Mouse (Mus musculus): Measurements from ENCODE around the gene Nrxn2.

DNA sequence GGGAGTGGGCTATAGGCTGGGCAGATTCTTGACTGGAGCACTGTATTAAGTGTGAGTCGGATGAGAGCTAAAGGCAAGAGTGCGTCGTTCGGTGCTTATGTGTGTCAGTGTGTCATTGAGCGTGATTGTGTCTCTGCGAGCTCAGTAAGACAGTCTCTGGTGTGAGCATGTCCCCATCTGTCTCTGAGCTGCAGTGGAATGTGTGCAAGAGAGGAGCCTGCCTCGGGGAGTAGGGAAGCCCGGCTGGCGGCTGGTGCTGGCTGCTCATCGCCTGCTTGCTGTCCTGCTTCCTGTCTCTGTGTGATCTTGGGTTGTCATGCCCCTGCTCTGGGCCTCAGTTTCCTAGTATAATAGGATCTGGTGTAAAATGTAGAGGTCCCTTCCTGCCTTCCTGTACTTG lies 24.5 kb downstream of the Nrxn2 start:
- no peak for TF ChIP-seq MAFK (IDR thresholded peaks at IDR 0.05; ENCODE audit: insufficient read depth, low read depth, low read length)
- no peak for TF ChIP-seq CHD2 (IDR thresholded peaks at IDR 0.05; ENCODE audit: low read depth, low read length)
- no peak for TF ChIP-seq HCFC1 (IDR thresholded peaks at IDR 0.05; ENCODE audit: borderline replicate concordance, insufficient read depth, low read length)
- TF ChIP-seq ZC3H11A (IDR thresholded peaks at IDR 0.05; ENCODE audit: borderline replicate concordance, low read depth, low read length) = no peak
- TF ChIP-seq ZNF384 (IDR thresholded peaks at IDR 0.05; ENCODE audit: low read depth, low read length) = no peak
